Mouse (Mus musculus) hindbrain, embryonic 13.5 days (tissue): Measurements from ENCODE around the gene Alg1. TPM values are rescaled to one million over a fixed set of nuclear protein-coding genes. Genes with fewer than 3 reads are reported as not detected.
A peak's percentile ranks its signal among the peaks of the same experiment; 100 is the strongest.
"Not testable (repeated sequence)": the region's sequence is repeated elsewhere in the genome, so short reads cannot be mapped to it uniquely, and the experiment has no call there.

Experiments used
- ATAC-seq: fragments of 200-750 bp; cut with Nextera tagmentation; 2 replicates; pipeline ENCODE4 v1.8.0; 2017; ENCODE audit warnings: moderate TSS enrichment; ENCODE audit not compliant: low FRiP score
- H3K27ac ChIP-seq: fragments of 300-500 bp; sonication (generic); 2 replicates; pipeline ENCODE4 v1.5.1; 2015; ENCODE audit warnings: inconsistent platforms, mild to moderate bottlenecking, moderate library complexity
- H3K27me3 ChIP-seq: fragments of 300-500 bp; sonication (generic); 2 replicates; pipeline ENCODE4 v1.6.1; 2015; ENCODE audit warnings: mild to moderate bottlenecking, inconsistent platforms
- H3K36me3 ChIP-seq: fragments of 300-500 bp; sonication (generic); 2 replicates; pipeline ENCODE4 v1.6.1; 2015; ENCODE audit warnings: mild to moderate bottlenecking, inconsistent platforms
- H3K4me1 ChIP-seq: fragments of 300-500 bp; sonication (generic); replicated peaks from 2 replicates; pipeline ENCODE4 v1.6.1; 2015; ENCODE audit warnings: inconsistent platforms
- H3K4me2 ChIP-seq: fragments of 300-500 bp; sonication (generic); 2 replicates; pipeline ENCODE4 v1.6.1; 2015; ENCODE audit warnings: inconsistent platforms, mild to moderate bottlenecking, moderate library complexity
- H3K4me3 ChIP-seq: fragments of 300-500 bp; sonication (generic); 2 replicates; pipeline ENCODE4 v1.5.1; 2015; ENCODE audit warnings: mild to moderate bottlenecking, inconsistent platforms
- H3K9ac ChIP-seq: fragments of 300-500 bp; sonication (generic); 2 replicates; pipeline ENCODE4 v1.6.1; 2015; ENCODE audit warnings: mild to moderate bottlenecking, inconsistent platforms
- H3K9me3 ChIP-seq: fragments of 300-500 bp; sonication (generic); 2 replicates; pipeline ENCODE4 v1.6.1; 2016; ENCODE audit warnings: inconsistent platforms
- WGBS: fragments of 180-500 bp; shearing (Covaris S2); methylation state at CpG from one replicate; pipeline ENCODE4 v1.1.7; 2015; 5-methylcytosine and 5-hydroxymethylcytosine counted together
- polyA plus RNA-seq: library from polyadenylated mRNA; unstranded; fragments of >200 nt; fragmentation: Nextera tagmentation; extraction: Ambion mirVana; gene quantifications from 2 replicates; pipeline ENCODE4 v1.2.1, GENCODE M21; 2015

The Alg1 gene
- polyA plus RNA-seq, 1 experiment from 2014 or later: 36.2 TPM

- H3K27ac ChIP-seq: no peak overlapping the region
- H3K27me3 ChIP-seq: 0 out of 2 replicates have a peak, but pooled peaks cover 13% of the 10 kb centered on the region
- H3K4me3 ChIP-seq: no peak overlapping the region
- WGBS: 86% methylated on average over 3 of the region's 3 CpGs
- no peak for ATAC-seq
- no peaks in the 10 kb centered on the region for H3K36me3 ChIP-seq
- H3K4me1 ChIP-seq: no peaks in the 10 kb centered on the region
- no peaks in the 10 kb centered on the region for H3K9me3 ChIP-seq
- no peak overlapping the region for H3K4me2 ChIP-seq
- no peak overlapping the region for H3K9ac ChIP-seq
Observed at GRCm38 (mm10) chr16:5212150-5212549, 21.3 kb upstream of the Alg1 start.

- 95% methylated on average over 2 of the region's 2 CpGs for WGBS
- Histone ChIP-seq H3K9ac (no peak overlapping the region), H3K27me3 (0 out of 2 replicates have a peak, but pooled peaks cover 23% of the 10 kb centered on the region), H3K27ac (no peak overlapping the region), H3K9me3 (no peaks in the 10 kb centered on the region), H3K4me3 (no peak overlapping the region), H3K4me1 (no peaks in the 10 kb centered on the region), H3K36me3 (no peaks in the 10 kb centered on the region), H3K4me2 (no peak overlapping the region)
- ATAC-seq: no peak
Observed at GRCm38 (mm10) chr16:5214126-5214525, 19.3 kb upstream of the Alg1 start.

- WGBS: 73% methylated on average over 6 of the region's 6 CpGs
- Histone ChIP-seq H3K36me3 (no peaks in the 10 kb centered on the region), H3K27ac (no peak overlapping the region), H3K4me1 (no peaks in the 10 kb centered on the region), H3K4me3 (no peak overlapping the region), H3K9ac (no peak overlapping the region), H3K4me2 (no peak overlapping the region), H3K27me3 (peaks cover 23% of the 10 kb centered on the region; the same call in 1 of the 2 replicates), H3K9me3 (no peaks in the 10 kb centered on the region)
- ATAC-seq: no peak
Observed at GRCm38 (mm10) chr16:5216686-5217085, 16.7 kb upstream of the Alg1 start.

- H3K27me3 ChIP-seq: peaks cover 28% of the 10 kb centered on the region; the same call in 1 of the 2 replicates
- no peaks in the 10 kb centered on the region for H3K4me1 ChIP-seq
- H3K9ac ChIP-seq: no peak overlapping the region
- no peak overlapping the region for H3K27ac ChIP-seq
- no peaks in the 10 kb centered on the region for H3K36me3 ChIP-seq
- H3K4me3 ChIP-seq: no peak overlapping the region
- H3K9me3 ChIP-seq: no peaks in the 10 kb centered on the region
- no peak overlapping the region for H3K4me2 ChIP-seq
- ATAC-seq: no peak
- WGBS: 73% methylated on average over 5 of the region's 5 CpGs
Observed at GRCm38 (mm10) chr16:5217341-5218133, 15.9 kb upstream of the Alg1 start.

DNA sequence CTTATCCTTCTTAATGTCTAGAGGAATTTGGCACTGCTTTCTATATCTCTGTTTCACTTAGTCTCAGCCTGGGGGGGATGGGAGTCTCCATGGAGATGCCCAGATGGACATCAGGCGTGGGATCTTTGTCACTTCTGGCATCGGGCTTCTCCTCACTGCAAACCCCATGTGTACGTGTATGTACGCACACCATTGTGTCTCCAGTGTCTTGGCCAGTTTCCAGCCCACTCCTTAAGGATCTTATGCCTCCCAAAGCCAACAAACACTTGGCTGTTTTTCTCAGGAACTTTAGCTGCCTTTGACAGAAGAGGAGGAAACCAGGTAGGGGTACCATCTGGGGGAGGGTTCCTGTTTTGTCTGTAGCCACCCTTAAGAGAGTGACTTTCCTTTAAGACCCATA is 12.0 kb upstream of the Alg1 start:
- H3K4me3 ChIP-seq: no peak overlapping the region
- H3K4me1 ChIP-seq: no peaks in the 10 kb centered on the region
- H3K27ac ChIP-seq: no peak overlapping the region
- H3K9ac ChIP-seq: no peak overlapping the region
- H3K4me2 ChIP-seq: no peak overlapping the region
- 58% methylated on average over 4 of the region's 4 CpGs for WGBS
- ATAC-seq: no peak
- no peaks in the 10 kb centered on the region for H3K9me3 ChIP-seq
- no peaks in the 10 kb centered on the region for H3K36me3 ChIP-seq
- H3K27me3 ChIP-seq: peaks cover 27% of the 10 kb centered on the region; the same call in 1 of the 2 replicates

DNA sequence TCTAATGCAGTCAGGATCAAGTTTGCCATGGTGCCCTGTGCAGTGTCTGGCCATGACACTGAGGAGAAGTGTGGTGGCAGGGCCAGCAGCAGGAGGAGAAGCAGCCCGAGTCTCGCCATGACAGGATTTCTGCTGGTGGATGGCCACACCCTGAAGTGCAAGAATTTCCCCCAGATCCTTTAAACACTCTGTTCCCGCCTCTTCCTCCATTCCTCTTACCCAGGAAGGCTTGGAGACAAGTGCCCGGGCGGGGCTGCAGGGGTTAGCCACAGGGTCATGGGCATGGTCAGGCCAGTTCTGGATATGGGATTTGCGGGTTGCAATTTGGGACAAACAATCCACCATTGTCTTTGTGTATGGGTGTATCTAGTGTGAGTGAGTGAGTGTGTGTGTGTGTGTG is 11.3 kb upstream of the Alg1 start, which contains the start of gene AU021092:
Gene AU021092 (minus strand): TSS at position 160 of the 400 bp plus-strand sequence.
- H3K36me3 ChIP-seq: no peaks in the 10 kb centered on the region
- peaks cover 21% of the 10 kb centered on the region; the same call in 1 of the 2 replicates for H3K27me3 ChIP-seq
- ATAC-seq: no peak
- WGBS: 82% methylated on average over 6 of the region's 6 CpGs
- H3K27ac ChIP-seq: no peak within 1 kb of the TSS
- H3K9ac ChIP-seq: no peak within 1 kb of the TSS
- H3K4me2 ChIP-seq: no peak within 1 kb of the TSS
- H3K4me3 ChIP-seq: no peak within 1 kb of the TSS
- no peaks in the 10 kb centered on the region for H3K4me1 ChIP-seq
- no peaks in the 10 kb centered on the region for H3K9me3 ChIP-seq

- H3K9ac ChIP-seq, ATAC-seq, H3K27ac ChIP-seq, H3K27me3 ChIP-seq, H3K4me3 ChIP-seq, H3K4me2 ChIP-seq, H3K36me3 ChIP-seq, H3K9me3 ChIP-seq, H3K4me1 ChIP-seq: not testable (repeated sequence)
- 8% methylated on average over 1 of the region's 1 CpGs for WGBS
Observed at GRCm38 (mm10) chr16:5226534-5226933, 6.9 kb upstream of the Alg1 start.

GRCm38 (mm10) chr16:5227501-5227900 is 5.9 kb upstream of the Alg1 start:
- ATAC-seq, H3K9me3 ChIP-seq, H3K27ac ChIP-seq, H3K27me3 ChIP-seq, H3K9ac ChIP-seq, H3K4me1 ChIP-seq, H3K4me3 ChIP-seq, H3K4me2 ChIP-seq, H3K36me3 ChIP-seq: not testable (repeated sequence)
- WGBS: 85% methylated on average over 19 of the region's 19 CpGs

GRCm38 (mm10) chr16:5228103-5228502 is 5.3 kb upstream of the Alg1 start:
- not testable (repeated sequence) for H3K27ac ChIP-seq, H3K4me2 ChIP-seq, H3K27me3 ChIP-seq, H3K9me3 ChIP-seq, H3K4me1 ChIP-seq, H3K4me3 ChIP-seq, H3K36me3 ChIP-seq, H3K9ac ChIP-seq, ATAC-seq
- WGBS: 79% methylated on average over 3 of the region's 3 CpGs

DNA sequence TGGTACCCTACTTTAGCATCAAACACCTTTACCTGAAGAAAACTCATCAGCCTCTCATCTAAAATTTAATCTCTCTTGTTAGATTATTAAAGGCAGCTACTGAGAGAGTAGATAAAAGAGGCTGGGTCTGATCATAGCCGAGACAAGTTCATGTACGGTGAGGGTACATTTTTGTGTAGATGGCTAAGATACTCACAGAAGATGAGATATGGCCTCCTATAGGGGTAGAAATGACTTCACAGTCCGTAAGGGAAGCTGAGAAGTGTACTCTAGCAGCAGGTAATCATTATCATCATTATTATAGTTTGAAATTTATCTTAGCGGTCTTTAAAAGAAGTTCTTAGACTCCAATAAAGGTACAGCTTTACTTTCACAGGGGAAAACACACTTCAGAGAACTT is 439 bp upstream of the Alg1 start:
- 70% methylated on average over 4 of the region's 4 CpGs for WGBS
- H3K9me3 ChIP-seq: no peaks in the 10 kb centered on the region
- no peak overlapping the region for H3K27ac ChIP-seq
- ATAC-seq: peak; percentile 30; the same call in 1 of the 2 replicates
- peaks cover under 1% of the 10 kb centered on the region; the same call in 1 of the 2 replicates for H3K36me3 ChIP-seq
- H3K4me3 ChIP-seq: peak overlapping the region; percentile 90
- peak overlapping the region; percentile 85 for H3K4me2 ChIP-seq
- H3K9ac ChIP-seq: no peak overlapping the region
- H3K4me1 ChIP-seq: peaks cover 13% of the 10 kb centered on the region
- 0 out of 2 replicates have a peak, but pooled peaks cover 3% of the 10 kb centered on the region for H3K27me3 ChIP-seq

- Histone ChIP-seq H3K4me2 (no peak overlapping the region), H3K27ac (no peak overlapping the region), H3K4me3 (no peak overlapping the region), H3K36me3 (peaks cover 82% of the 10 kb centered on the region), H3K27me3 (no peaks in the 10 kb centered on the region), H3K4me1 (no peaks in the 10 kb centered on the region), H3K9ac (no peak overlapping the region), H3K9me3 (no peaks in the 10 kb centered on the region)
- no peak for ATAC-seq
- 92% methylated on average over 4 of the region's 4 CpGs for WGBS
Observed at GRCm38 (mm10) chr16:5242355-5242754, 8.9 kb downstream of the Alg1 start.

DNA sequence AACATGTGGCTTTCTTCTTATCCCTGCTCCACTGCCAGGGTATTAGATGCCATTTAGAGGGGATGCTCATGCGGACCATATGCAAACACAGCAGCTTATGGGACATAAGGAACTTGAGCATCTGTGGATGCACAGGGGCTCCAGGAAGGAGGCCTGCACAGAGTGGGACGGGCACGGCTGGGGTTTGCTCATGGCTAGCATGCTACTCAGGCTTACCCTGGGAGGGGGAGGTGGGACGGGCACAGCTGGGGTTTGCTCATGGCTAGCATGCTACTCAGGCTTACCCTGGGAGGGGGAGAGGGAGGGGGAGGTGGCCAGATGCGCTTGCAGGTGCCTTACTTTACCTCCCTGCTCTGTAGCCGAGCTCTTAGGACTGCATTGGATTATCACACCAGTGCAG is 9.5 kb downstream of the Alg1 start:
- H3K9me3 ChIP-seq: no peaks in the 10 kb centered on the region
- 92% methylated on average over 6 of the region's 6 CpGs for WGBS
- H3K4me2 ChIP-seq: no peak overlapping the region
- H3K36me3 ChIP-seq: peaks cover 87% of the 10 kb centered on the region
- no peak overlapping the region for H3K9ac ChIP-seq
- no peak overlapping the region for H3K27ac ChIP-seq
- ATAC-seq: no peak
- no peak overlapping the region for H3K4me3 ChIP-seq
- no peaks in the 10 kb centered on the region for H3K4me1 ChIP-seq
- H3K27me3 ChIP-seq: no peaks in the 10 kb centered on the region

- no peaks in the 10 kb centered on the region for H3K27me3 ChIP-seq
- no peak overlapping the region for H3K4me2 ChIP-seq
- H3K9ac ChIP-seq: no peak overlapping the region
- H3K9me3 ChIP-seq: no peaks in the 10 kb centered on the region
- WGBS: 41% methylated on average over 7 of the region's 7 CpGs
- H3K27ac ChIP-seq: no peak overlapping the region
- no peak overlapping the region for H3K4me3 ChIP-seq
- peak; percentile 28; the same call in 1 of the 2 replicates for ATAC-seq
- peaks cover 89% of the 10 kb centered on the region for H3K36me3 ChIP-seq
- no peaks in the 10 kb centered on the region for H3K4me1 ChIP-seq
Observed at GRCm38 (mm10) chr16:5244411-5244810, 11.0 kb downstream of the Alg1 start.
